ENCODE assay signal across 7 mouse cellular contexts in the genomic region with DNA sequence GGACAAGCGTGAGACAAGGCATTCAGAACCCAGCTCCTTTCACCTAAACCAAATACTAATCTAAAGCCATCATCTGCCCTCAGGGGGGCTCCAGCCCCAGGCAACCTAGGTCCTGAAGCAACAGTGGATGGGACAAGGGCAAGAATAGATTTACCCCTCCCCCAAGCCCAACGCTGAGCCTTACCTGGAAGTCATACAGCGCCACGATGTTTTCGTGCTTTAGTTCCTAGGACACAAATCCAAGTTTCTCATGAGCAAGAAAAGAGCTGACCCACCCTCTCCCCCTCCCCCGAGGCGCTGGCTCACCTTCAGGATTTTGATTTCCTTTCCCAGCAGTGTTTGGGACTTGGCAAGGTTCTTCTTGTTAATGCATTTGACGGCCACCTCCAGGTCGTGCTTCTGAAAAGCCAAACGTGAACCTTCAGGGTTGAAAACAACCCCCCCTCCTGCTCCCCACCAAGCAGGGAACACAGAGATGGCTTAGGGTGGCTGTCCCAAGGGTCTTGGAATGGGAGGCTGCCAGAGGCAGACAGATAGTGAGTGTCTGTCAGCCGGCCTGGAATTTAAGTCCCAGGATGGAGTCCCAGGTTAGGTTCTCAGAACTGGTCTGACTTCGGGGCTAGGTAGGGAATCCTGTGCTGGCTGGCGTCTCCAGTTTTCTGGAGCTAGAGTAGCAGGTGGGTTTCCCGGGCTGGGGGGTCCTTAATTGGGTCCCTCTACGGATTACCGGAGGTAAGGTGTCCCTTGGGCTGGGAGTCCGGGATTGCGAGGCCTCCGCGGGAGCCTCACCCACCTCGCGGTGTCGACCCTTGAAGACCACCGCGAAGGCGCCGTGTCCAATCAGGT. TPM values are rescaled to one million over a fixed set of nuclear protein-coding genes. Genes with fewer than 3 reads are reported as not detected.
A peak's percentile ranks its signal among the peaks of the same experiment; 100 is the strongest.
DNase-seq lines count a peak whose midpoint lies in the region; ATAC-seq and TF ChIP-seq lines count a peak whose summit lies in the region.

No protein-coding gene starts in this region.

- no peaks in the 10 kb centered on the region for H3K9me3 ChIP-seq in ES-Bruce4 (replicated peaks; ENCODE audit: control insufficient read depth, insufficient read depth, low read length, poor library complexity, severe bottlenecking)
- H3K9me3 ChIP-seq in heart, embryonic 14.5 days (ENCODE audit: control insufficient read depth, low read length): no peaks in the 10 kb centered on the region
- H3K9me3 ChIP-seq in midbrain, embryonic 10.5 days (replicated peaks): no peaks in the 10 kb centered on the region

- peak; percentile 74 for TF ChIP-seq EP300 in ES-Bruce4 (IDR thresholded peaks at IDR 0.05; ENCODE audit: insufficient read depth, low read depth, low read length)

- peak overlapping the region; percentile 67 for H3K27ac ChIP-seq in ES-Bruce4 (ENCODE audit: insufficient read depth, low read length)
- no peak overlapping the region for H3K27ac ChIP-seq in cortical plate, adult 2 months (ENCODE audit: insufficient read depth, low read length)
- H3K27ac ChIP-seq in heart, embryonic 14.5 days (replicated peaks in 1 of 2; ENCODE audit: control insufficient read depth in 1 of 2, insufficient read depth in 1 of 2, low read depth in 2 of 2, low read length in 2 of 2): peak overlapping the region in 1 of 2 experiments; percentile 77; a peak in 2 of 4 replicates
- peak overlapping the region; percentile 97 for H3K27ac ChIP-seq in midbrain, embryonic 10.5 days (replicated peaks)

- DNase-seq in B cell, adult 2 months: peak; percentile 21 to 30
- DNase-seq in kidney, postnatal 10 days: peak; percentile 53
- no peak for DNase-seq in midbrain, embryonic 10.5 days (ENCODE audit: low spot score)
- DNase-seq in thymus, postnatal 0 days (ENCODE audit: low spot score): peak; percentile 21

- TF ChIP-seq CTCF in ES-Bruce4 (IDR thresholded peaks at IDR 0.05; ENCODE audit: low read depth, low read length): no peak
- no peak for TF ChIP-seq CTCF in cortical plate, adult 2 months (IDR thresholded peaks at IDR 0.05; ENCODE audit: extremely low read depth, insufficient read depth, low read length)

- H3K36me3 ChIP-seq in ES-Bruce4 (ENCODE audit: control insufficient read depth, insufficient read depth, low read length, poor library complexity, severe bottlenecking): peaks cover 6% of the 10 kb centered on the region; the same call in 1 of the 2 replicates
- H3K36me3 ChIP-seq in heart, embryonic 14.5 days (ENCODE audit: control insufficient read depth, insufficient read depth, low read length): peaks cover 33% of the 10 kb centered on the region
- H3K36me3 ChIP-seq in midbrain, embryonic 10.5 days: peaks cover 39% of the 10 kb centered on the region

- H3K27me3 ChIP-seq in ES-Bruce4 (ENCODE audit: control insufficient read depth, insufficient read depth, low read length, poor library complexity, severe bottlenecking): no peaks in the 10 kb centered on the region
- H3K27me3 ChIP-seq in heart, embryonic 14.5 days (ENCODE audit: control insufficient read depth, insufficient read depth, low read length): no peaks in the 10 kb centered on the region
- H3K27me3 ChIP-seq in midbrain, embryonic 10.5 days (ENCODE audit: low read depth, poor library complexity, severe bottlenecking): no peaks in the 10 kb centered on the region

- ATAC-seq in heart, embryonic 14.5 days (ENCODE audit: insufficient number of reproducible peaks, insufficient read depth, low FRiP score, low read depth): no peak

- peak overlapping the region; percentile 96 for H3K4me2 ChIP-seq in heart, embryonic 14.5 days (ENCODE audit: low read length)

- 1% methylated on average over 27 of the region's 27 CpGs for WGBS in heart, embryonic 14.5 days
- WGBS in midbrain, embryonic 10.5 days: 2% methylated on average over 27 of the region's 27 CpGs

- H3K4me3 ChIP-seq in ES-Bruce4 (ENCODE audit: low read depth, low read length): peak overlapping the region; percentile 88
- peak overlapping the region; percentile 49 for H3K4me3 ChIP-seq in cortical plate, adult 2 months (ENCODE audit: insufficient read depth, low read length)
- H3K4me3 ChIP-seq in heart, embryonic 14.5 days (ENCODE audit: control insufficient read depth in 1 of 2, insufficient read depth in 1 of 2, low read depth in 1 of 2, low read length in 2 of 2): peak overlapping the region; percentile 72 to 81
- peak overlapping the region; percentile 95 for H3K4me3 ChIP-seq in midbrain, embryonic 10.5 days

- peaks cover 2% of the 10 kb centered on the region for H3K4me1 ChIP-seq in ES-Bruce4 (ENCODE audit: control insufficient read depth, insufficient read depth, low read length)
- peaks cover 5% of the 10 kb centered on the region; the same call in 1 of the 2 replicates for H3K4me1 ChIP-seq in cortical plate, adult 2 months (ENCODE audit: control insufficient read depth, insufficient read depth, low read length)
- peaks cover 9 to 26% of the 10 kb centered on the region in 2 experiments; a peak in 3 of 4 replicates for H3K4me1 ChIP-seq in heart, embryonic 14.5 days (ENCODE audit: control insufficient read depth in 2 of 2, insufficient read depth in 2 of 2, low read length in 2 of 2)
- peaks cover 38% of the 10 kb centered on the region for H3K4me1 ChIP-seq in midbrain, embryonic 10.5 days

- TF ChIP-seq POLR2A in ES-Bruce4 (IDR thresholded peaks at IDR 0.05; ENCODE audit: insufficient read depth, low read length): no peak
- no peak for TF ChIP-seq POLR2A in cortical plate, adult 2 months (IDR thresholded peaks at IDR 0.05; ENCODE audit: extremely low read depth, insufficient read depth, low read length)

- H3K9ac ChIP-seq in ES-Bruce4 (ENCODE audit: low read depth, poor library complexity, severe bottlenecking): peak overlapping the region; percentile 97
- H3K9ac ChIP-seq in heart, embryonic 14.5 days (ENCODE audit: low read length): peak overlapping the region; percentile 88

RNA-seq across cellular contexts. Expression of a gene that starts 0.9 kb away (rescaled TPM):
- polyA plus RNA-seq in ES-Bruce4 (2011; ENCODE audit: insufficient read depth, insufficient read length, low read depth, missing spikeins): 126 and 129 TPM in 2 replicates
- polyA plus RNA-seq in cortical plate, adult 2 months (2012; rRNA removed): 56.4 and 57.8 TPM in 2 replicates
- polyA plus RNA-seq in heart, embryonic 14.5 days (2014; fragmentation: Nextera tagmentation; extraction: Ambion mirVana): 23.3 and 26.0 TPM in 2 replicates
- 18.4 and 23.6 TPM in 2 replicates for polyA plus RNA-seq in midbrain, embryonic 10.5 days (2016; fragmentation: Nextera tagmentation; extraction: Ambion mirVana)
- polyA plus RNA-seq in thymus, postnatal 0 days (2015; fragmentation: Nextera tagmentation; extraction: Ambion mirVana): 9.7 and 12.3 TPM in 2 replicates

RNA-seq across cellular contexts. Expression of a gene that starts 28.6 kb away (rescaled TPM):
- 30.9 and 32.4 TPM in 2 replicates for polyA plus RNA-seq in ES-Bruce4 (2011; ENCODE audit: insufficient read depth, insufficient read length, low read depth, missing spikeins)
- 19.6 and 20.1 TPM in 2 replicates for polyA plus RNA-seq in cortical plate, adult 2 months (2012; rRNA removed)
- polyA plus RNA-seq in heart, embryonic 14.5 days (2014; fragmentation: Nextera tagmentation; extraction: Ambion mirVana): 14.9 and 16.3 TPM in 2 replicates
- 35.6 and 41.3 TPM in 2 replicates for polyA plus RNA-seq in midbrain, embryonic 10.5 days (2016; fragmentation: Nextera tagmentation; extraction: Ambion mirVana)
- polyA plus RNA-seq in thymus, postnatal 0 days (2015; fragmentation: Nextera tagmentation; extraction: Ambion mirVana): 34.6 and 37.8 TPM in 2 replicates

RNA-seq across cellular contexts. Expression of a gene that starts 30.5 kb away (rescaled TPM):
- 41.5 and 46.6 TPM in 2 replicates for polyA plus RNA-seq in ES-Bruce4 (2011; ENCODE audit: insufficient read depth, insufficient read length, low read depth, missing spikeins)
- 13.4 and 15.3 TPM in 2 replicates for polyA plus RNA-seq in cortical plate, adult 2 months (2012; rRNA removed)
- polyA plus RNA-seq in heart, embryonic 14.5 days (2014; fragmentation: Nextera tagmentation; extraction: Ambion mirVana): 23.1 and 24.3 TPM in 2 replicates
- 26.9 and 28.1 TPM in 2 replicates for polyA plus RNA-seq in midbrain, embryonic 10.5 days (2016; fragmentation: Nextera tagmentation; extraction: Ambion mirVana)
- 43.2 and 48.3 TPM in 2 replicates for polyA plus RNA-seq in thymus, postnatal 0 days (2015; fragmentation: Nextera tagmentation; extraction: Ambion mirVana)

RNA-seq across cellular contexts. Expression of a gene that starts 30.7 kb away (rescaled TPM):
- 95.0 and 107 TPM in 2 replicates for polyA plus RNA-seq in ES-Bruce4 (2011; ENCODE audit: insufficient read depth, insufficient read length, low read depth, missing spikeins)
- polyA plus RNA-seq in cortical plate, adult 2 months (2012; rRNA removed): 1.5 and 1.8 TPM in 2 replicates
- 14.2 and 19.0 TPM in 2 replicates for polyA plus RNA-seq in heart, embryonic 14.5 days (2014; fragmentation: Nextera tagmentation; extraction: Ambion mirVana)
- polyA plus RNA-seq in midbrain, embryonic 10.5 days (2016; fragmentation: Nextera tagmentation; extraction: Ambion mirVana): 39.5 and 44.3 TPM in 2 replicates
- 16.1 and 19.6 TPM in 2 replicates for polyA plus RNA-seq in thymus, postnatal 0 days (2015; fragmentation: Nextera tagmentation; extraction: Ambion mirVana)

RNA-seq across cellular contexts. Expression of a gene that starts 38.5 kb away (rescaled TPM):
- 100 and 104 TPM in 2 replicates for polyA plus RNA-seq in ES-Bruce4 (2011; ENCODE audit: insufficient read depth, insufficient read length, low read depth, missing spikeins)
- polyA plus RNA-seq in cortical plate, adult 2 months (2012; rRNA removed): 26.8 TPM in 2 replicates
- 24.3 and 26.9 TPM in 2 replicates for polyA plus RNA-seq in heart, embryonic 14.5 days (2014; fragmentation: Nextera tagmentation; extraction: Ambion mirVana)
- polyA plus RNA-seq in midbrain, embryonic 10.5 days (2016; fragmentation: Nextera tagmentation; extraction: Ambion mirVana): 57.5 and 65.6 TPM in 2 replicates
- polyA plus RNA-seq in thymus, postnatal 0 days (2015; fragmentation: Nextera tagmentation; extraction: Ambion mirVana): 31.3 and 31.4 TPM in 2 replicates
